Mouse (Mus musculus) small intestine, adult 2 months (tissue): Measurements from ENCODE around the gene Galnt9.

Source experiments
- CTCF ChIP-seq: fragments of 200-500 bp; IDR thresholded peaks from 2 replicates; pipeline ENCODE4 v1.5.1; 2012; ENCODE audit warnings: low read depth, mild to moderate bottlenecking, control low read depth, inconsistent platforms, low read length, moderate library complexity, mixed read lengths; ENCODE audit not compliant: insufficient replicate concordance, insufficient read length; ENCODE audit errors: extremely low read depth
- POLR2A ChIP-seq: fragments of 200-500 bp; IDR thresholded peaks from 2 replicates; pipeline ENCODE4 v1.6.1; 2012; ENCODE audit warnings: low read depth, mild to moderate bottlenecking, control low read depth, inconsistent platforms, low read length, moderate library complexity

GRCm38 (mm10) chr5:110638306-110639074 is 94.3 kb downstream of the Galnt9 start:
- TF ChIP-seq CTCF (no peak), POLR2A (no peak)
